Mouse (Mus musculus): ENCODE data around the gene Cdk14. TPM values are rescaled to one million over a fixed set of nuclear protein-coding genes. Genes with fewer than 3 reads are reported as not detected.
A peak's percentile ranks its signal among the peaks of the same experiment; 100 is the strongest.

Gene Cdk14
- total RNA-seq, 1 experiment = 3.5 TPM

DNA sequence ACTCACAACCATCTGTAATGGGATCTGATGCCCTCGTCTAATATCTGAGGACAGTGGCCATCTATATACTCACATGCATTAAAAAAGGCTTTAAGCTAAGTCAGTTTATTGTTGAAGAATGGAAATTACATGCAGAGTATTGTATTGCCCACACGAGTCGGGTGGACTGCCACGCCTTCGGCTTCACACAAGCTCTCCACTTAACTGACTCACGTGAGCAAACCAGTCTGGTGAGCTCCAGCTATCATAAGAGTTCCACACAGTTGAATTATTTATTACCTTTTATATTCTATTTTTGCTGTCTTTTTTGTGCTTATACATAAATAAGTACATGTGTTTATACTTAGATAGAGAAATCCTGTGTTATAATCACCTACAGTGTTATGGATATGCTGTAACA is 495.2 kb downstream of the Cdk14 start:
- no peak overlapping the region for H3K4me3 ChIP-seq (ENCODE audit: insufficient read depth in 1 of 2, low read depth in 1 of 2, low read length in 2 of 2, poor library complexity in 1 of 2, severe bottlenecking in 1 of 2)
- no peaks in the 10 kb centered on the region for H3K4me1 ChIP-seq (ENCODE audit: control insufficient read depth in 2 of 2, insufficient read depth in 2 of 2, low read length in 2 of 2, poor library complexity in 1 of 2)
- H3K9ac ChIP-seq (ENCODE audit: insufficient read depth, low read depth, low read length, poor library complexity, severe bottlenecking) = no peak overlapping the region
- H3K27ac ChIP-seq (ENCODE audit: insufficient read depth, low read depth, low read length, poor library complexity, severe bottlenecking) = no peak overlapping the region
- in situ Hi-C loops (cut with MboI; ENCODE audit: low sequenced_read_pairs in 2 of 2, unreplicated experiment in 2 of 2) = no loop called here
- no peak for TF ChIP-seq MAFK (IDR thresholded peaks at IDR 0.05; ENCODE audit: insufficient read depth, low read depth, low read length)
- no peak for TF ChIP-seq ZNF384 (IDR thresholded peaks at IDR 0.05; ENCODE audit: low read depth, low read length)
- no peak for TF ChIP-seq ZC3H11A (IDR thresholded peaks at IDR 0.05; ENCODE audit: borderline replicate concordance, low read depth, low read length)
- no peak for TF ChIP-seq HCFC1 (IDR thresholded peaks at IDR 0.05; ENCODE audit: borderline replicate concordance, insufficient read depth, low read length)
- TF ChIP-seq CHD2 (IDR thresholded peaks at IDR 0.05; ENCODE audit: low read depth, low read length) = no peak
- DNase-seq (ENCODE audit: low read depth, low spot score) = no peak
- no peaks in the 10 kb centered on the region for H3K9me3 ChIP-seq (ENCODE audit: control insufficient read depth, insufficient read depth, low read depth, low read length)
- no peaks in the 10 kb centered on the region for H3K36me3 ChIP-seq (ENCODE audit: control insufficient read depth, insufficient read depth, low read length, poor library complexity, severe bottlenecking)

DNA sequence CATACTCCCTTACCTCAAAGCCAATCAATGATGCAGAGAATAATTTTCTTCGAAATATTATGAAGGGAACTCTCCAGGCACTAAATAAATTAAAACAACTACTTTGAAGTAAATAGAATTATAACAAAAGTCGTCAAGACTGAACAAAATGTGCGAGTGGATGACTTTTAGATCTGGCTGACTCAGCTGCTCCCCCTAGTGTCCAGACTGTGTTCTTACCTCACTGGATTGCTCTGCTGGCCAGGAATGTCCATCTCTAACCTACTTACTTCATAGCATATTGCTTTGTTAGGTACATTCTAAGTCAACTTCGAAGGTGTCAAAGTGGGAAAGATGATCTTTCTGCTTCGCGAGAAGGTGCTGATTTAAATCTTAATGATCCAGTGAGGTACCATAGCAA is 501.7 kb downstream of the Cdk14 start:
- TF ChIP-seq ZNF384 (IDR thresholded peaks at IDR 0.05; ENCODE audit: low read depth, low read length) = no peak
- TF ChIP-seq MAFK (IDR thresholded peaks at IDR 0.05; ENCODE audit: insufficient read depth, low read depth, low read length) = peak; percentile 51; the same call in 1 of the 2 replicates
- Histone ChIP-seq H3K4me3 (ENCODE audit: insufficient read depth in 1 of 2, low read depth in 1 of 2, low read length in 2 of 2, poor library complexity in 1 of 2, severe bottlenecking in 1 of 2) (no peak overlapping the region), H3K9me3 (ENCODE audit: control insufficient read depth, insufficient read depth, low read depth, low read length) (no peaks in the 10 kb centered on the region), H3K36me3 (ENCODE audit: control insufficient read depth, insufficient read depth, low read length, poor library complexity, severe bottlenecking) (no peaks in the 10 kb centered on the region), H3K4me1 (ENCODE audit: control insufficient read depth in 2 of 2, insufficient read depth in 2 of 2, low read length in 2 of 2, poor library complexity in 1 of 2) (no peaks in the 10 kb centered on the region), H3K9ac (ENCODE audit: insufficient read depth, low read depth, low read length, poor library complexity, severe bottlenecking) (no peak overlapping the region), H3K27ac (ENCODE audit: insufficient read depth, low read depth, low read length, poor library complexity, severe bottlenecking) (no peak overlapping the region)
- in situ Hi-C loops (cut with MboI; ENCODE audit: low sequenced_read_pairs in 2 of 2, unreplicated experiment in 2 of 2) = no loop called here
- peak; percentile 30 for DNase-seq (ENCODE audit: low read depth, low spot score)

DNA sequence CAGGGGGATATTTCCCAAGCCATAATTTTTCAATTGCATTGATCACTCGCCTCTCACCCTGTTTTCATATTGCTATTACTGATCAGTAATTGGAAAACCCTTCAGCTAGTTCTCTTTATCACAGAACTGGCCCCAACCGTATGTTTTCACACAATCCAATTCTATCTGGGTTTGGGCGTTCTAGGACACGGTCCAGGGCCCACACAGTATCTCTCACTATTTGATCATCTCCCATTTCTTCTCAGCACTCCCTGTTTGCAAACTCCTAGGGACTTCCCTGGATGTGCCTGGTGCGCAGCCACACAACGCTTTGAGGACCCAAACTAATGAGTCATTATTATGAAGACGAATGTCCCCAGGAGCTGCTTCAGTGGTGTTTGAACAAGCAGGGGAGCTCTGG is 502.4 kb downstream of the Cdk14 start:
- in situ Hi-C loops (cut with MboI; ENCODE audit: low sequenced_read_pairs in 2 of 2, unreplicated experiment in 2 of 2) = no loop called here
- H3K9me3 ChIP-seq (ENCODE audit: control insufficient read depth, insufficient read depth, low read depth, low read length) = no peaks in the 10 kb centered on the region
- no peak overlapping the region for H3K9ac ChIP-seq (ENCODE audit: insufficient read depth, low read depth, low read length, poor library complexity, severe bottlenecking)
- H3K27ac ChIP-seq (ENCODE audit: insufficient read depth, low read depth, low read length, poor library complexity, severe bottlenecking) = no peak overlapping the region
- no peak for DNase-seq (ENCODE audit: low read depth, low spot score)
- no peaks in the 10 kb centered on the region for H3K4me1 ChIP-seq (ENCODE audit: control insufficient read depth in 2 of 2, insufficient read depth in 2 of 2, low read length in 2 of 2, poor library complexity in 1 of 2)
- no peak overlapping the region for H3K4me3 ChIP-seq (ENCODE audit: insufficient read depth in 1 of 2, low read depth in 1 of 2, low read length in 2 of 2, poor library complexity in 1 of 2, severe bottlenecking in 1 of 2)
- no peaks in the 10 kb centered on the region for H3K36me3 ChIP-seq (ENCODE audit: control insufficient read depth, insufficient read depth, low read length, poor library complexity, severe bottlenecking)
- no peak for TF ChIP-seq CHD2 (IDR thresholded peaks at IDR 0.05; ENCODE audit: low read depth, low read length)
- TF ChIP-seq ZNF384 (IDR thresholded peaks at IDR 0.05; ENCODE audit: low read depth, low read length) = no peak
- TF ChIP-seq MAFK (IDR thresholded peaks at IDR 0.05; ENCODE audit: insufficient read depth, low read depth, low read length) = no peak
- no peak for TF ChIP-seq ZC3H11A (IDR thresholded peaks at IDR 0.05; ENCODE audit: borderline replicate concordance, low read depth, low read length)
- no peak for TF ChIP-seq HCFC1 (IDR thresholded peaks at IDR 0.05; ENCODE audit: borderline replicate concordance, insufficient read depth, low read length)

DNA sequence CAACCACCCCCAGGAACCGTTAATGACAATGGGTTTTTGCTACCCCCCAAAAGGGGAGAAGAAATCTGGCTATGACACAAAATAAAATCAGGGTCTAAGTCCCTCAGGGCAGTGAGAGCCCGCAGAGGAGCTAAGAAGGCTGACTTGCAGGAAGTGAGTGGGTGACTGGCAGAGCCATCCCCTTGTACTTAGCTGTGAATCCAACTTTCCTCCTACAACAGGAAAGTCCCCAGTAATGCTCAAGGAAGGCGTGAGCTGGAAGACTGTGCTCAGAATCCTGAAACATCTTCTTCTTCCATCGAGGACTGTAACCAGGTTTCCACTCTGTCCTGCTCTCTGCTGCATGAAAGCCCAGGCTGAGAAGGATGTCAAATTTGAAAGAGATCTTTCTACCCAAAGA is 502.8 kb downstream of the Cdk14 start:
- in situ Hi-C loops (cut with MboI; ENCODE audit: low sequenced_read_pairs in 2 of 2, unreplicated experiment in 2 of 2) = no loop called here
- no peaks in the 10 kb centered on the region for H3K36me3 ChIP-seq (ENCODE audit: control insufficient read depth, insufficient read depth, low read length, poor library complexity, severe bottlenecking)
- TF ChIP-seq CHD2 (IDR thresholded peaks at IDR 0.05; ENCODE audit: low read depth, low read length) (no peak), ZNF384 (IDR thresholded peaks at IDR 0.05; ENCODE audit: low read depth, low read length) (no peak), MAFK (IDR thresholded peaks at IDR 0.05; ENCODE audit: insufficient read depth, low read depth, low read length) (no peak), ZC3H11A (IDR thresholded peaks at IDR 0.05; ENCODE audit: borderline replicate concordance, low read depth, low read length) (no peak), HCFC1 (IDR thresholded peaks at IDR 0.05; ENCODE audit: borderline replicate concordance, insufficient read depth, low read length) (no peak)
- H3K27ac ChIP-seq (ENCODE audit: insufficient read depth, low read depth, low read length, poor library complexity, severe bottlenecking) = no peak overlapping the region
- no peak overlapping the region for H3K9ac ChIP-seq (ENCODE audit: insufficient read depth, low read depth, low read length, poor library complexity, severe bottlenecking)
- no peak for DNase-seq (ENCODE audit: low read depth, low spot score)
- no peaks in the 10 kb centered on the region for H3K4me1 ChIP-seq (ENCODE audit: control insufficient read depth in 2 of 2, insufficient read depth in 2 of 2, low read length in 2 of 2, poor library complexity in 1 of 2)
- no peaks in the 10 kb centered on the region for H3K9me3 ChIP-seq (ENCODE audit: control insufficient read depth, insufficient read depth, low read depth, low read length)
- H3K4me3 ChIP-seq (ENCODE audit: insufficient read depth in 1 of 2, low read depth in 1 of 2, low read length in 2 of 2, poor library complexity in 1 of 2, severe bottlenecking in 1 of 2) = no peak overlapping the region

All from ES-E14 (cell line).